Mouse (Mus musculus): Measurements from ENCODE around the gene Vegfd.

- TF ChIP-seq GATA1 (IDR thresholded peaks at IDR 0.05; ENCODE audit: borderline replicate concordance, low read length) (no peak), FLI1 (IDR thresholded peaks at IDR 0.05; ENCODE audit: low read length) (no peak)
Measured at GRCm38 (mm10) chrX:164428224-164428623, 55.0 kb downstream of the Vegfd start.

All from megakaryocyte, embryonic 14.5 days (primary cell).